Mouse (Mus musculus) liver, adult 2 months (tissue): ENCODE measurements around the gene Gm28230. TPM values are rescaled to one million over a fixed set of nuclear protein-coding genes. Genes with fewer than 3 reads are reported as not detected.

Experiments used
- DNase-seq: peaks from one replicate; pipeline ENCODE4 v3.0.0-alpha.2; 2011; ENCODE audit warnings: low read depth, low spot score; ENCODE audit errors: extremely low read depth
- H3K27ac ChIP-seq: fragments of 200-500 bp; replicated peaks from 2 replicates; pipeline ENCODE4 v1.5.1; 2012; ENCODE audit warnings: low read depth, mild to moderate bottlenecking, control low read depth, inconsistent platforms, low read length; ENCODE audit not compliant: insufficient read depth
- H3K27me3 ChIP-seq: fragments of 200-500 bp; 2 replicates; pipeline ENCODE4 v1.6.1; 2012; ENCODE audit warnings: mild to moderate bottlenecking, moderate library complexity, low read length, inconsistent platforms; ENCODE audit not compliant: control insufficient read depth, insufficient read depth
- H3K36me3 ChIP-seq: fragments of 200-500 bp; 2 replicates; pipeline ENCODE4 v1.6.1; 2012; ENCODE audit warnings: low read length, inconsistent platforms; ENCODE audit not compliant: control insufficient read depth, insufficient read depth
- H3K4me1 ChIP-seq: fragments of 200-500 bp; 2 replicates; pipeline ENCODE4 v1.6.1; 2011; ENCODE audit warnings: low read length; ENCODE audit not compliant: control insufficient read depth, insufficient read depth
- H3K4me3 ChIP-seq: fragments of 200-500 bp; 2 replicates; pipeline ENCODE4 v1.5.1; 2011; ENCODE audit warnings: low read depth, mild to moderate bottlenecking, control low read depth, low read length, moderate library complexity; ENCODE audit not compliant: insufficient read depth
- H3K79me2 ChIP-seq: fragments of 200-500 bp; 2 replicates; pipeline ENCODE4 v1.6.1; 2012; ENCODE audit warnings: inconsistent platforms, mild to moderate bottlenecking, low read length, moderate library complexity; ENCODE audit not compliant: control insufficient read depth, insufficient read depth
- H3K9ac ChIP-seq: fragments of 200-500 bp; 2 replicates; pipeline ENCODE4 v1.6.1; 2012; ENCODE audit warnings: low read depth, mild to moderate bottlenecking, control low read depth, inconsistent platforms, low read length
- CTCF ChIP-seq: fragments of 200-500 bp; IDR thresholded peaks from 2 replicates; pipeline ENCODE4 v1.5.1; 2011; ENCODE audit warnings: low read depth, low read length, control low read depth
- POLR2A ChIP-seq: fragments of 200-500 bp; IDR thresholded peaks from 2 replicates; pipeline ENCODE4 v1.6.1; 2011; ENCODE audit warnings: low read length, control low read depth; ENCODE audit not compliant: insufficient read depth; ENCODE audit errors: extremely low read depth
- WGBS: fragments of 180-500 bp; shearing (Covaris S2); methylation state at CpG from one replicate; pipeline ENCODE4 v1.1.7; 2018; 5-methylcytosine and 5-hydroxymethylcytosine counted together
- polyA plus RNA-seq: library from polyadenylated mRNA; depleted of rRNA; stranded (reverse); fragments of >200 nt; gene quantifications from 2 replicates; pipeline ENCODE4 v1.2.3, GENCODE M21; 2012
- total RNA-seq: library from RNA; depleted of rRNA; stranded (reverse); fragments of >200 nt; gene quantifications from 2 replicates; pipeline ENCODE4 v1.2.3, GENCODE M21; 2014

The Gm28230 gene
- total and polyA plus RNA-seq, 2 experiments: not detected

DNA sequence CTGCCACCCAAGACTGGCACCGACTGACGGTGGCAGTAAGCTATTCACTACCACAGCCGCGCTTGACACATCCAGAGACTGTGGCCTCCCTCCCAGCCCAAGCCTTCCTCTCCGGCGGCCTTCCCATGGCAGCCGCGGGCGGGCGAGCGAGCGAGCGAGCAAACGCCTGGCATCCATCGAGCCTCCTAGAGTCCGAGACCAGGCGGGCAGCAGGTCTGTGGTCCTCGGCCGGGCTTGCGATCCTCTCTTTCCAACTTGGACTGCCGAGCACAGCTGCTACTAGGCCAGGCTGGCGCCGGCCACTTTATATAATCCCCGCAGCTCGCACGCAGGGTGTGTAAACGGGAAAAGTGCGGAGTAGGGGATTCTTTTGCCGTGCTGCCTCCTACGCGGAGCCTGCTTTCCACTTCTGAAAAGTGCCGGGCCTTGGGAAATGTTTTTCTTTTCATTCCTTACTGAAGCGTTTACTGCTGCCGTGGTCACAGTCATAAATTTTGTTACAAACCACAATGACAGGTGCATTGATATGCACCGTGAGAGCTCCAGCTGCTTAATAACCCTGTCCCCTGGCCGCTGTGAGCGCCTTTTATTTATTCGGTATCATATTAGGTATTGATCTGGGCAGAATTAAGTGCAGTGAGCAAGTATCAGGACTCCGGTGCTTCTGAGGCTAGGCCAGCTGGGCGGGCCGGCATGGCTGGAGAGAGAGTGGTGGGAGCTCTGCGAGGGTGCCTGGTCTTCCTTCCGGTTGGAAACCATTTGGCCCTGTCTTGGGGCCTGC is 14.0 kb downstream of the Gm28230 start:
- Histone ChIP-seq H3K4me1 (no peaks in the 10 kb centered on the region), H3K9ac (no peak overlapping the region), H3K79me2 (no peaks in the 10 kb centered on the region), H3K27ac (no peak overlapping the region), H3K36me3 (no peaks in the 10 kb centered on the region), H3K4me3 (no peak overlapping the region), H3K27me3 (peaks cover 40% of the 10 kb centered on the region)
- WGBS: 4% methylated on average over 43 of the region's 43 CpGs
- no peak for TF ChIP-seq POLR2A
- TF ChIP-seq CTCF: no peak
- no peak for DNase-seq

- WGBS: 38% methylated on average over 2 of the region's 3 CpGs
- H3K9ac ChIP-seq: no peak overlapping the region
- peaks cover 41% of the 10 kb centered on the region for H3K27me3 ChIP-seq
- no peaks in the 10 kb centered on the region for H3K4me1 ChIP-seq
- TF ChIP-seq POLR2A: no peak
- TF ChIP-seq CTCF: no peak
- no peak for DNase-seq
- H3K36me3 ChIP-seq: no peaks in the 10 kb centered on the region
- no peak overlapping the region for H3K27ac ChIP-seq
- H3K79me2 ChIP-seq: no peaks in the 10 kb centered on the region
- no peak overlapping the region for H3K4me3 ChIP-seq
These were observed 14.9 kb downstream of the Gm28230 start for GRCm38 (mm10) chr2:74741252-74741978.

GRCm38 (mm10) chr2:74741979-74742277 is 15.4 kb downstream of the Gm28230 start:
- no peak for DNase-seq
- no peak for TF ChIP-seq CTCF
- TF ChIP-seq POLR2A: no peak
- Histone ChIP-seq H3K9ac (no peak overlapping the region), H3K4me3 (no peak overlapping the region), H3K4me1 (no peaks in the 10 kb centered on the region), H3K79me2 (no peaks in the 10 kb centered on the region), H3K27me3 (peaks cover 42% of the 10 kb centered on the region), H3K27ac (no peak overlapping the region), H3K36me3 (no peaks in the 10 kb centered on the region)

DNA sequence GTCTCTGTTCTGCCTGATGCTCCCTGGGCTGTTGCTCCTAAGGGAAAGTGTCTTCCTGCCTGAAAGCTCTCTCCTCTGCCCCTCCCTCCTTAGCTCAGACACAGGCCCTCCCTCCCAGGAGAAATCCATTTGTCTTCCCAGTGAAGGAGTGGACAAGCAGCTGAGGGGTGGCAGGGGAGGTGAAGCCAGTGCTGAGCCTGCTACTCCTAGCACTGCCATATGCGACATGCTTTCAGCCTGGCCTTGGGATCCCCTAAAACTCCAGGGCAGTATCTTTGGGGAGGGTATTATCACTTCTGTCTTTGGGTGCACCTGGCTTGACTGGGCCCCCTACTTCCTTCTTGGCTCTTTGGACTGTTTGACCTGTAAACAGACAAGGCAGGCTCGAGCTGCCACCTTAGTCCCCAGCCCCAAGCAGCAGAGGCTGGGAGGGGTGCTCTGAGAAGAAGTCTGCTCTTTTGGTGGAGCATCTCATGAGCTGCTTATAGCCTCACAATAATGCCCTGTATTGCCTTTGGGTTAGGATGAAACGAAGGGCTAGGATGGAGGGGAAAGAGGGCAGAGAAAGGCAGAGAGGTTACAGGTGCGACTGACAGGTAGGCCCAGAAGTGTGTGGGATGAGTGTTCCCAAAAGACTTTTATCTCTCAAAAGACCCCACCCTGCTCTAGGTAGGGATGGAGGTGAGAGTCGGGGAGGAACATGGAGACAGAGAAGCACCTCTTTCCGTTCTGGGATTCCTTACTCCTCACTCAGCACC is 19.2 kb downstream of the Gm28230 start:
- no peak for TF ChIP-seq POLR2A
- no peak for TF ChIP-seq CTCF
- no peaks in the 10 kb centered on the region for H3K79me2 ChIP-seq
- no peak overlapping the region for H3K9ac ChIP-seq
- WGBS: 5% methylated on average over 6 of the region's 6 CpGs
- H3K36me3 ChIP-seq: no peaks in the 10 kb centered on the region
- peaks cover 34% of the 10 kb centered on the region for H3K27me3 ChIP-seq
- H3K4me1 ChIP-seq: no peaks in the 10 kb centered on the region
- no peak overlapping the region for H3K27ac ChIP-seq
- DNase-seq: no peak
- no peak overlapping the region for H3K4me3 ChIP-seq

GRCm38 (mm10) chr2:74746298-74746921 is 19.9 kb downstream of the Gm28230 start:
- H3K4me3 ChIP-seq: no peak overlapping the region
- no peak overlapping the region for H3K27ac ChIP-seq
- DNase-seq: no peak
- no peaks in the 10 kb centered on the region for H3K36me3 ChIP-seq
- no peaks in the 10 kb centered on the region for H3K4me1 ChIP-seq
- 5% methylated on average over 58 of the region's 58 CpGs for WGBS
- H3K79me2 ChIP-seq: no peaks in the 10 kb centered on the region
- peaks cover 34% of the 10 kb centered on the region for H3K27me3 ChIP-seq
- H3K9ac ChIP-seq: no peak overlapping the region
- TF ChIP-seq CTCF: no peak
- TF ChIP-seq POLR2A: no peak

- Histone ChIP-seq H3K36me3 (no peaks in the 10 kb centered on the region), H3K9ac (no peak overlapping the region), H3K27me3 (peaks cover 38% of the 10 kb centered on the region)
These were observed 20.5 kb downstream of the Gm28230 start for GRCm38 (mm10) chr2:74747006-74747405.

More at GRCm38 (mm10) chr2:74747006-74747405, 20.5 kb downstream of the Gm28230 start:
- DNase-seq: no peak
- WGBS: 4% methylated on average over 24 of the region's 24 CpGs
- Histone ChIP-seq H3K4me1 (no peaks in the 10 kb centered on the region), H3K4me3 (no peak overlapping the region), H3K27ac (no peak overlapping the region), H3K79me2 (no peaks in the 10 kb centered on the region)
- no peak for TF ChIP-seq CTCF
